Mouse (Mus musculus): ENCODE measurements around the gene Fchsd2. TPM values are rescaled to one million over a fixed set of nuclear protein-coding genes. Genes with fewer than 3 reads are reported as not detected.

Gene Fchsd2
- polyA plus RNA-seq, 1 experiment from 2014 or later = 19.0 TPM

- 75% methylated on average over 2 of the region's 2 CpGs for WGBS
- no peaks in the 10 kb centered on the region for H3K27me3 ChIP-seq (ENCODE audit: low read depth, poor library complexity, severe bottlenecking)
- DNase-seq (ENCODE audit: low spot score) = no peak
- H3K27ac ChIP-seq (replicated peaks) = no peak overlapping the region
- H3K9me3 ChIP-seq (replicated peaks) = no peaks in the 10 kb centered on the region
- H3K4me1 ChIP-seq = no peaks in the 10 kb centered on the region
- no peak overlapping the region for H3K4me3 ChIP-seq
- peaks cover 52% of the 10 kb centered on the region for H3K36me3 ChIP-seq
Measured at GRCm38 (mm10) chr7:101253071-101253470, 160.4 kb downstream of the Fchsd2 start.

GRCm38 (mm10) chr7:101258482-101258881 is 165.8 kb downstream of the Fchsd2 start:
- no peak for DNase-seq (ENCODE audit: low spot score)
- Histone ChIP-seq H3K27ac (replicated peaks) (no peak overlapping the region), H3K9me3 (replicated peaks) (no peaks in the 10 kb centered on the region), H3K36me3 (peaks cover 72% of the 10 kb centered on the region), H3K4me3 (no peak overlapping the region), H3K4me1 (no peaks in the 10 kb centered on the region), H3K27me3 (ENCODE audit: low read depth, poor library complexity, severe bottlenecking) (no peaks in the 10 kb centered on the region)

DNA sequence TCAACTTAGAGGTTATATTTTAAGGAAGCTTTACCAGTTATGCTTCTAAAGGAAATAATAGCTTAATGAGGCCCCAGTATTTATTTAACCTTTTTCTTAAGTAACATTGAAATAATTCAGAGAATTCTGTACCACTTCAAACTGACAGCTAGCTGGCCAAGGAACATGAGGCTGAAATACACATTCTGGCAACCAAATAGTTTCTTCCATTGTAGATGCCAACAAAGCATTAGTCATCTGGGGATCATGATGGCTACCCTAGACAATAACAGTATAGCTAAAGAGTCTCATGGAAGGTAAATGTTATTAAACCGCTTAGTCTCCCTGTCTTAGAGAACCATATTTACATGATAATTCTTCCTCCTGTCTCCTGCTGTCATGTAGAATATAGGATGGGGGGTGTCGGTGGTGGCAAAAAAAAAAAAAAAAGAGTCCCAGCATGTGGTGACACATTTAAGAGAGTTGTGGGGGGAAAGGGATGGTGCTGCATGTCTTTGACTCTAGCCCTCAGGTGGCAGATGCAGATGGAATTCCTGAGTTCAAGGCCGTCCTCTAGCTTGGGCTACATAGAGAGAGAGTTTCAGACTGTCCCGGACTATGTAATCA is 169.4 kb downstream of the Fchsd2 start:
- H3K27me3 ChIP-seq (ENCODE audit: low read depth, poor library complexity, severe bottlenecking) = no peaks in the 10 kb centered on the region
- H3K36me3 ChIP-seq = peaks cover 51% of the 10 kb centered on the region
- H3K9me3 ChIP-seq (replicated peaks) = no peaks in the 10 kb centered on the region
- no peak for DNase-seq (ENCODE audit: low spot score)
- 89% methylated on average over 4 of the region's 4 CpGs for WGBS
- H3K4me1 ChIP-seq = no peaks in the 10 kb centered on the region
- H3K27ac ChIP-seq (replicated peaks) = no peak overlapping the region
- H3K4me3 ChIP-seq = no peak overlapping the region

DNA sequence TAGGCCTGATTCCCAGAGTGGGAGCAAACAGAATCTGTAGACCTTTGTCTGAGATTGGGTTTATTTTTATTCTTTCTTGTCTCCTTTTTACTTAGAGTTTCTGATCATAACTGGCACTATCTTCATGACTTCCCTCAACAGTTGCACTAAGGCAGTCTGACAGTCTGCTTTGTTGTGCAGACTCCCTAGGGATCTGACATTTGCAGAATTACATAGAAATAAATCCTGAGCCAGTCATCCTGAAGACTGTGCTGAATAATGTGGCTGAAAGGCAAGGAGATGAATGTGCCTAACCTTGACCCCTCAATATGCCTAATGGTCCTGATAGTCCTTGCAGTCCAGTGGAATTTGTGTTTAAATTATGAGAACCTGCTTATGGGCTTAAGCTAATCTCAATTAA is 170.8 kb downstream of the Fchsd2 start:
- Histone ChIP-seq H3K36me3 (peaks cover 50% of the 10 kb centered on the region), H3K4me3 (no peak overlapping the region), H3K27ac (replicated peaks) (no peak overlapping the region), H3K9me3 (replicated peaks) (no peaks in the 10 kb centered on the region), H3K27me3 (ENCODE audit: low read depth, poor library complexity, severe bottlenecking) (no peaks in the 10 kb centered on the region), H3K4me1 (no peaks in the 10 kb centered on the region)
- DNase-seq (ENCODE audit: low spot score) = no peak

GRCm38 (mm10) chr7:101267457-101268259 is 175.0 kb downstream of the Fchsd2 start:
- Histone ChIP-seq H3K4me3 (no peak overlapping the region), H3K27ac (replicated peaks) (no peak overlapping the region), H3K36me3 (peaks cover 34% of the 10 kb centered on the region), H3K27me3 (ENCODE audit: low read depth, poor library complexity, severe bottlenecking) (no peaks in the 10 kb centered on the region), H3K9me3 (replicated peaks) (no peaks in the 10 kb centered on the region), H3K4me1 (no peaks in the 10 kb centered on the region)
- no peak for DNase-seq (ENCODE audit: low spot score)
- WGBS = 87% methylated on average over 3 of the region's 3 CpGs

DNA sequence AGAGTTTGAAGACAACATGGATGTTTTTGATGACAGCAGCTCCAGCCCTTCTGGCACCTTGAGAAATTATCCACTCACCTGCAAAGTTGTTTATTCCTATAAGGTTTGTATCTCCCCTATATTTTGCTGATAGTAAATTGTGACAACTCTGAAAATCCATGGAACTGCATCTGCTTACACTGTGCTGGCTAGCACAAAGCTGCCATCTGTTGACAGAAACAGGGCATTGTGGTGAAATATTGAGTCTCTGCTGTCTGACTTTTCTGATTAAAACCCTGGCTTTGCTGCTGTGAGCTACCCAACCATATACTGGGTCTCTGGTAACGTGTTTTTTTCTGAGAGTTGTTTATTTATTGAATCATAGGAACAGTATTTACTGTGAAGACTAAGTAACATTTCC is 178.9 kb downstream of the Fchsd2 start:
- Histone ChIP-seq H3K27me3 (ENCODE audit: low read depth, poor library complexity, severe bottlenecking) (no peaks in the 10 kb centered on the region), H3K4me3 (no peak overlapping the region), H3K4me1 (no peaks in the 10 kb centered on the region), H3K36me3 (peaks cover 53% of the 10 kb centered on the region), H3K9me3 (replicated peaks) (no peaks in the 10 kb centered on the region), H3K27ac (replicated peaks) (no peak overlapping the region)
- 73% methylated on average over 1 of the region's 1 CpGs for WGBS
- DNase-seq (ENCODE audit: low spot score) = no peak

DNA sequence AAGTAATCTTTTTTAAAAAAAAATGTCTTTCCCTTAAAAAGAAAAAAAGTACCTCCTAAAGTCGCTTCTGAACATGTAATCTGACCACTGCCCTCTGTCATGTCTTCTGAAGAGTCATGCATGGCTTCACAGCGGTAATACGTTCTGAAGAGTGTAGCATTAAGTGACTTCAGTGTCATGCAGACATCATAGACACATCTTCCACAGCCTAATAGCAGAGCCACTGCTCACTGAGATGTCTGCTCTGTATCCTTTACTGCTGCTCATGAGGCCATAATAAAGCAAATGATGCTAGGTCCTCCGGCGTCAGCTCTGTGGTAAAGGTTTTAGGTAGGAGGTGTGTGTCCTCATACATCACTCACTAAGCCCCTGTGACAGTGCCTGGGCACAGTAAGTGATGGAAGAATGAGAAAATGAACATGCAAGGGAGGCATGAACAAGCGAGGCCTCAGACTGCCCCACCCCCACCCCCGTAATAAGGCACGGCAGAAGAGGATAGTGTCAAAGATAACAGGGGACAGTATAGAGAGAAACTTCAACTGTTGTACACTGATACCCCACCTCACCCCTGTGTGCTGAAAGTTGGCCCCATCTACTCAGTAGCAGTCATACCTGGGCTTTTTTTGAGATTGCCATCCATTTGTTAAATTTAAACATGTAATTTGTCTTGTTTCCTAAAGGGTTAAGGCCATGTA is 179.9 kb downstream of the Fchsd2 start:
- H3K9me3 ChIP-seq (replicated peaks) = no peaks in the 10 kb centered on the region
- DNase-seq (ENCODE audit: low spot score) = no peak
- H3K4me1 ChIP-seq = no peaks in the 10 kb centered on the region
- H3K27ac ChIP-seq (replicated peaks) = no peak overlapping the region
- no peak overlapping the region for H3K4me3 ChIP-seq
- WGBS = 91% methylated on average over 8 of the region's 8 CpGs
- peaks cover 63% of the 10 kb centered on the region for H3K36me3 ChIP-seq
- no peaks in the 10 kb centered on the region for H3K27me3 ChIP-seq (ENCODE audit: low read depth, poor library complexity, severe bottlenecking)

GRCm38 (mm10) chr7:101282721-101283120 is 190.1 kb downstream of the Fchsd2 start:
- no peak overlapping the region for H3K27ac ChIP-seq (replicated peaks)
- H3K9me3 ChIP-seq (replicated peaks) = no peaks in the 10 kb centered on the region
- H3K4me1 ChIP-seq = no peaks in the 10 kb centered on the region
- no peaks in the 10 kb centered on the region for H3K27me3 ChIP-seq (ENCODE audit: low read depth, poor library complexity, severe bottlenecking)
- no peak overlapping the region for H3K4me3 ChIP-seq
- no peak for DNase-seq (ENCODE audit: low spot score)
- peaks cover 92% of the 10 kb centered on the region for H3K36me3 ChIP-seq
- WGBS = 93% methylated on average over 3 of the region's 3 CpGs

- Histone ChIP-seq H3K4me3 (no peak overlapping the region), H3K27me3 (ENCODE audit: low read depth, poor library complexity, severe bottlenecking) (no peaks in the 10 kb centered on the region), H3K36me3 (peaks cover 82% of the 10 kb centered on the region), H3K4me1 (no peaks in the 10 kb centered on the region), H3K27ac (replicated peaks) (no peak overlapping the region), H3K9me3 (replicated peaks) (no peaks in the 10 kb centered on the region)
- 78% methylated on average over 1 of the region's 1 CpGs for WGBS
- no peak for DNase-seq (ENCODE audit: low spot score)
Measured at GRCm38 (mm10) chr7:101284504-101284903, 191.8 kb downstream of the Fchsd2 start.

DNA sequence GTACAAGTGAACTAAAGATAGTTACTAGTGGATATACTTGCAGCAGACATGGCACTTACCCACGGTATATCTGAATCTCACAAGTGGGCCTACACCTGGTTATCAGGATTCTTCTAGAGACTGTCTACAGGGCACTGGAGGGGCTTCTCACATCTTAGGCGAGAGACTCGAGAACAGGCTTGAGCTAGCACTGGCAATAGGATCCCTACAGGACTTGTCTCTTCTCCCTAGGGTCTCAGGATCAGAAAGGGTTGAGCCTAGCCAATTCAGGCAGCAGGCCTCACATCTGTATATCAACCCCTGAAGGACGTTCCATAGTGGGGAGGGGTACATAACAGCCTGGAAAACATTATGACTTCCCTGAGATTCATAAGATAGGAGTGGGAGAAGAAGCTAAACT is 194.2 kb downstream of the Fchsd2 start:
- Histone ChIP-seq H3K9me3 (replicated peaks) (no peaks in the 10 kb centered on the region), H3K27ac (replicated peaks) (no peak overlapping the region), H3K27me3 (ENCODE audit: low read depth, poor library complexity, severe bottlenecking) (no peaks in the 10 kb centered on the region), H3K4me3 (no peak overlapping the region), H3K36me3 (peaks cover 74% of the 10 kb centered on the region), H3K4me1 (no peaks in the 10 kb centered on the region)
- 88% methylated on average over 4 of the region's 4 CpGs for WGBS
- DNase-seq (ENCODE audit: low spot score) = no peak

DNA sequence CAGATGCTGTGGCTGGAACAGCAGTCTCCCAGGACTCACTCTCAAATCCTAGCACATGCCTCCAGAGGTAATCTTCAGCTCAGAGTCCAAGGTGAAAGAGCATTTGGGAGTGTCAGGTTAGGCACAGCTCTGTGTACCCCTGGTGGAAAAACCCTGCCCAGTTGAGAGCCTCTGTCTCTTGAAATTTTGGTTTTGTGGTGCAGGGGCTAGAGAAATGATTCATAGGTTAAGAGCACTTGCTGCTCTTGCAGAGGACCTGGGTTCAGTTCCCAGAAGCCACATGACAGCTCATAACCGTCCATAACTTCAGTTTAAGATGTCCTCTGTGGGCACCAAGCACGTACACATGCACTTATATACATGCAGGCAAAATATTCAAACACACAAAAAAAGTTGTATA is 195.2 kb downstream of the Fchsd2 start:
- no peaks in the 10 kb centered on the region for H3K9me3 ChIP-seq (replicated peaks)
- WGBS = 84% methylated on average over 2 of the region's 2 CpGs
- H3K36me3 ChIP-seq = peaks cover 70% of the 10 kb centered on the region
- H3K4me1 ChIP-seq = no peaks in the 10 kb centered on the region
- H3K27ac ChIP-seq (replicated peaks) = no peak overlapping the region
- no peaks in the 10 kb centered on the region for H3K27me3 ChIP-seq (ENCODE audit: low read depth, poor library complexity, severe bottlenecking)
- no peak overlapping the region for H3K4me3 ChIP-seq
- DNase-seq (ENCODE audit: low spot score) = no peak

- no peaks in the 10 kb centered on the region for H3K9me3 ChIP-seq (replicated peaks)
- H3K36me3 ChIP-seq = peaks cover 68% of the 10 kb centered on the region
- 38% methylated on average over 4 of the region's 4 CpGs for WGBS
- H3K4me3 ChIP-seq = no peak overlapping the region
- no peaks in the 10 kb centered on the region for H3K4me1 ChIP-seq
- peak; percentile 46 for DNase-seq (ENCODE audit: low spot score)
- H3K27me3 ChIP-seq (ENCODE audit: low read depth, poor library complexity, severe bottlenecking) = no peaks in the 10 kb centered on the region
- no peak overlapping the region for H3K27ac ChIP-seq (replicated peaks)
Measured at GRCm38 (mm10) chr7:101288436-101288835, 195.8 kb downstream of the Fchsd2 start.

GRCm38 (mm10) chr7:101290401-101290800 is 197.7 kb downstream of the Fchsd2 start:
- no peak overlapping the region for H3K4me3 ChIP-seq
- H3K27me3 ChIP-seq (ENCODE audit: low read depth, poor library complexity, severe bottlenecking) = peaks cover 7% of the 10 kb centered on the region
- DNase-seq (ENCODE audit: low spot score) = peak; percentile 9
- WGBS = 90% methylated on average over 10 of the region's 10 CpGs
- no peaks in the 10 kb centered on the region for H3K4me1 ChIP-seq
- no peak overlapping the region for H3K27ac ChIP-seq (replicated peaks)
- H3K9me3 ChIP-seq (replicated peaks) = no peaks in the 10 kb centered on the region
- peaks cover 57% of the 10 kb centered on the region for H3K36me3 ChIP-seq
